Mouse (Mus musculus) intestine, postnatal 0 days (tissue): ENCODE results near the gene Utp15. TPM values are rescaled to one million over a fixed set of nuclear protein-coding genes. Genes with fewer than 3 reads are reported as not detected.

Experiments
- ATAC-seq: fragments of 200-750 bp; cut with Nextera tagmentation; 2 replicates; pipeline ENCODE4 v1.8.0; 2017; ENCODE audit warnings: mild to moderate bottlenecking, moderate TSS enrichment, moderate library complexity
- H3K27ac ChIP-seq: fragments of 300-500 bp; sonication (generic); 2 replicates; pipeline ENCODE4 v1.5.1; 2014; ENCODE audit warnings: mild to moderate bottlenecking, low read depth, low read length, moderate library complexity
- H3K27me3 ChIP-seq: fragments of 300-500 bp; sonication (generic); replicated peaks from 2 replicates; pipeline ENCODE4 v1.6.1; 2014; ENCODE audit warnings: low read length, mixed read lengths; ENCODE audit not compliant: control insufficient read depth, insufficient read depth
- H3K36me3 ChIP-seq: fragments of 300-500 bp; sonication (generic); 2 replicates; pipeline ENCODE4 v1.6.1; 2014; ENCODE audit warnings: mild to moderate bottlenecking, moderate library complexity; ENCODE audit not compliant: control insufficient read depth, insufficient read depth
- H3K4me1 ChIP-seq: fragments of 300-500 bp; sonication (generic); replicated peaks from 2 replicates; pipeline ENCODE4 v1.6.1; 2014; ENCODE audit warnings: antibody characterized with exemption, low read length, mixed read lengths; ENCODE audit not compliant: control insufficient read depth, insufficient read depth
- H3K4me2 ChIP-seq: fragments of 300-500 bp; sonication (generic); replicated peaks from 2 replicates; pipeline ENCODE4 v1.6.1; 2014; ENCODE audit warnings: low read depth, mild to moderate bottlenecking, moderate library complexity
- H3K4me3 ChIP-seq: fragments of 300-500 bp; sonication (generic); 2 replicates; pipeline ENCODE4 v1.5.1; 2014; ENCODE audit warnings: low read depth, low read length
- H3K9ac ChIP-seq: fragments of 300-500 bp; sonication (generic); 2 replicates; pipeline ENCODE4 v1.6.1; 2014; ENCODE audit warnings: mild to moderate bottlenecking, low read depth, low read length
- H3K9me3 ChIP-seq: fragments of 300-500 bp; sonication (generic); 2 replicates; pipeline ENCODE4 v1.6.1; 2016; ENCODE audit warnings: mixed run types; ENCODE audit not compliant: control insufficient read depth
- CTCF ChIP-seq: sonication (generic); IDR thresholded peaks from 2 replicates; pipeline ENCODE4 v1.5.1; 2016; ENCODE audit warnings: low read depth, mild to moderate bottlenecking, control low read depth, antibody characterized with exemption, moderate library complexity
- WGBS: fragments of 180-500 bp; shearing (Covaris S2); extraction: QIAGEN DNeasy Blood & Tissue Kit; methylation state at CpG from one replicate; pipeline ENCODE4 v1.1.7; 2014; 5-methylcytosine and 5-hydroxymethylcytosine counted together
- polyA plus RNA-seq: library from polyadenylated mRNA; unstranded; fragments of >200 nt; fragmentation: Nextera tagmentation; extraction: Ambion mirVana; gene quantifications from 2 replicates; pipeline ENCODE4 v1.2.1, GENCODE M21; 2015

Gene Utp15
- polyA plus RNA-seq, 1 experiment from 2014 or later = 9.3 TPM

- WGBS = 71% methylated on average over 12 of the region's 12 CpGs
- H3K9ac ChIP-seq = no peak overlapping the region
- 0 out of 2 replicates have a peak, but pooled peaks cover 3% of the 10 kb centered on the region for H3K36me3 ChIP-seq
- H3K9me3 ChIP-seq = no peaks in the 10 kb centered on the region
- no peaks in the 10 kb centered on the region for H3K27me3 ChIP-seq
- H3K4me1 ChIP-seq = no peaks in the 10 kb centered on the region
- no peak for ATAC-seq
- no peak overlapping the region for H3K4me2 ChIP-seq
- H3K4me3 ChIP-seq = no peak overlapping the region
- no peak for TF ChIP-seq CTCF
- H3K27ac ChIP-seq = no peak overlapping the region
Observed at GRCm38 (mm10) chr13:98280990-98281650, 18.3 kb upstream of the Utp15 start.

- Histone ChIP-seq H3K4me3 (no peak within 1 kb of the TSS), H3K4me2 (no peak within 1 kb of the TSS), H3K4me1 (no peaks in the 10 kb centered on the region), H3K27me3 (no peaks in the 10 kb centered on the region), H3K9me3 (no peaks in the 10 kb centered on the region), H3K9ac (no peak within 1 kb of the TSS), H3K36me3 (peaks cover 16% of the 10 kb centered on the region; the same call in 1 of the 2 replicates), H3K27ac (no peak within 1 kb of the TSS)
- no peak for ATAC-seq
- TF ChIP-seq CTCF = no peak
- WGBS = 78% methylated on average over 5 of the region's 5 CpGs
Observed at GRCm38 (mm10) chr13:98279686-98280085, 16.8 kb upstream of the Utp15 start, which contains the start of gene Gm21976. TSS of gene Gm21976 (plus strand) at chr13:98279887.

- Histone ChIP-seq H3K27me3 (no peaks in the 10 kb centered on the region), H3K9me3 (no peaks in the 10 kb centered on the region), H3K36me3 (peaks cover 30% of the 10 kb centered on the region), H3K4me3 (no peak overlapping the region), H3K27ac (no peak overlapping the region), H3K4me1 (no peaks in the 10 kb centered on the region), H3K4me2 (no peak overlapping the region), H3K9ac (no peak overlapping the region)
- WGBS = 88% methylated on average over 2 of the region's 2 CpGs
- no peak for ATAC-seq
- TF ChIP-seq CTCF = peak; percentile 38
Observed at GRCm38 (mm10) chr13:98277501-98277900, 14.7 kb upstream of the Utp15 start.

GRCm38 (mm10) chr13:98276253-98276652, 13.4 kb upstream of the Utp15 start:
- Histone ChIP-seq H3K27me3 (no peaks in the 10 kb centered on the region), H3K9me3 (no peaks in the 10 kb centered on the region), H3K4me2 (no peak overlapping the region), H3K36me3 (peaks cover 42% of the 10 kb centered on the region), H3K9ac (no peak overlapping the region), H3K4me3 (no peak overlapping the region), H3K27ac (no peak overlapping the region), H3K4me1 (no peaks in the 10 kb centered on the region)
- WGBS = 91% methylated on average over 7 of the region's 7 CpGs
- no peak for ATAC-seq
- no peak for TF ChIP-seq CTCF

GRCm38 (mm10) chr13:98275646-98276045, 12.8 kb upstream of the Utp15 start:
- Histone ChIP-seq H3K4me1 (no peaks in the 10 kb centered on the region), H3K4me2 (no peak overlapping the region), H3K27me3 (no peaks in the 10 kb centered on the region), H3K27ac (no peak overlapping the region), H3K4me3 (no peak overlapping the region), H3K9ac (no peak overlapping the region), H3K9me3 (no peaks in the 10 kb centered on the region), H3K36me3 (peaks cover 48% of the 10 kb centered on the region)
- no peak for TF ChIP-seq CTCF
- no peak for ATAC-seq
- WGBS = 76% methylated on average over 4 of the region's 4 CpGs

- 91% methylated on average over 9 of the region's 9 CpGs for WGBS
- H3K4me1 ChIP-seq = no peaks in the 10 kb centered on the region
- no peaks in the 10 kb centered on the region for H3K27me3 ChIP-seq
- no peaks in the 10 kb centered on the region for H3K9me3 ChIP-seq
- no peak for TF ChIP-seq CTCF
- H3K4me2 ChIP-seq = no peak overlapping the region
- H3K9ac ChIP-seq = no peak overlapping the region
- no peak for ATAC-seq
- H3K4me3 ChIP-seq = no peak overlapping the region
- H3K36me3 ChIP-seq = peaks cover 58% of the 10 kb centered on the region
- no peak overlapping the region for H3K27ac ChIP-seq
Observed at GRCm38 (mm10) chr13:98274023-98274422, 11.2 kb upstream of the Utp15 start.

GRCm38 (mm10) chr13:98264111-98264510, 1.3 kb upstream of the Utp15 start:
- WGBS = 23% methylated on average over 5 of the region's 5 CpGs
- peak overlapping the region; percentile 94 for H3K4me2 ChIP-seq
- H3K36me3 ChIP-seq = peaks cover 15% of the 10 kb centered on the region
- no peak for ATAC-seq
- no peak overlapping the region for H3K9ac ChIP-seq
- H3K4me1 ChIP-seq = no peaks in the 10 kb centered on the region
- H3K27ac ChIP-seq = no peak overlapping the region
- no peak for TF ChIP-seq CTCF
- no peaks in the 10 kb centered on the region for H3K27me3 ChIP-seq
- no peaks in the 10 kb centered on the region for H3K9me3 ChIP-seq
- peak overlapping the region; percentile 60 for H3K4me3 ChIP-seq
